Mouse (Mus musculus) lung, postnatal 0 days (tissue): ENCODE data around the gene March10.

Source experiments
- CTCF ChIP-seq: IDR thresholded peaks from 2 replicates; pipeline ENCODE4 v1.5.1; 2016; ENCODE audit warnings: antibody characterized with exemption, mild to moderate bottlenecking
- EP300 ChIP-seq: IDR thresholded peaks from 2 replicates; pipeline ENCODE4 v1.6.1; 2016; ENCODE audit warnings: antibody characterized with exemption, mild to moderate bottlenecking, control low read depth

DNA sequence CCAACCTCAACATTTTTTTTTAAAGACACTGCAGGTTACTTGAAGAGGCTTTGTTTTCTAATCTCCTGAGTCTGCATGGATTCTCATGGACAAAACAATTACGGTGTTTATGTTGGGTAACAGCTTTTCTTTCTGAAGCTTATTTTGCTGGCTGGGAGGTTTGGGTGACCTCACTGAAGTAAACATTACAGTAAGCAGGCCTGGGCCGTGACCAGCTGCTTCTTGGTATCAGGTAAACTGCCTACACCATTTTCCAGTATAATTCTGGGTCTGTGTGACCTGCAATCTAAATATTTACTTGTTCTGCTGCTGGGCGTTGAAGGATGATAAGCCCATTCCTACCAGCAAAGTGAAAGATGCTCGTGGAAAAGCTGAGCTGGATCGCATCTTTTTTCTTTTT, 30.1 kb downstream of the March10 start:
- TF ChIP-seq CTCF (no peak), EP300 (no peak)
